Mouse (Mus musculus): ENCODE data around the gene Lmna.

Gene Lmna

GRCm38 (mm10) chr3:88500087-88500486 lies 9.7 kb downstream of the Lmna start:
- DNase-seq, result no peak

DNA sequence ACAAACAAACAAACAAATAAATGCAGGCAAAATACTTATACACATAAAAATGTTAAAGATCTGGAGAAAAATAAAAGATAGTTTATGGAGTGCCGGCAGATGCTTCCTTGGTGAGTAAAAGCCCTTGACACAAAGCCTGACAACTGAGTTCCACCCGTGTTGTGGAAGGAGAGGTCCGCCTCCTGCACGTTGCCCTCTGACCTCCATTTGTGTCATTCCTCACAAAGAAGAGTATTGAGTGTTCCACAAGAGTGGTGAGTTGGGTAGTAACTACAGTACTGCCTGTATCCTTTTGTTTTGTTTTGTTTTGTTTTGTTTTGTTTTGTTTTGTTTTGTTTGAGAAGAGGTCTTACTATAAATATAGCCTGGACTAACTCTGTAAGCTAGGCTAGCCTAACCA lies 10.2 kb downstream of the Lmna start:
- no peak for DNase-seq

DNA sequence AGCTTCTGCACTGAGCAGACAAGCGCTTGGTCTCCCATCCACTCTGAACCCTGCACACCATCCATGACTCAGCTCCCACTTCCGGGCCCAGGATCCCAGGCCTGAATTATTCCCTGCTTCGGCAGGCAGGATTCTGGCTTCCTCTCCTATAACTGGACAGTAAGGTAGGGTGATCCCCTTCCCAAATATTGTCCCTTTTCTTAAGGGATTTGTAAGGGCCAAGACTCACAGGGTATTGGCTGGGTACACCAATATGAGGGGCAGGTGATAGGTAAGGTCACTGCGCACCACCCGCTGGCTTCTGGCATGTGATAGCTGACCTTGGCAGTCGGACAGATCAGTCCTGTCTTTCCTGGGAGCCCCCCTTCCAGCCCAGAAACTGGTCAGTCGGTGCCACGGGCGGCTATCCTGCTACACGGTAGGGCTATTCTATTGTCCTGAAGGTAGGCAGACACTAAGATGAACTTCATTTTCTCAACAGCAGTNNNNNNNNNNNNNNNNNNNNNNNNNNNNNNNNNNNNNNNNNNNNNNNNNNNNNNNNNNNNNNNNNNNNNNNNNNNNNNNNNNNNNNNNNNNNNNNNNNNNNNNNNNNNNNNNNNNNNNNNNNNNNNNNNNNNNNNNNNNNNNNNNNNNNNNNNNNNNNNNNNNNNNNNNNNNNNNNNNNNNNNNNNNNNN lies 13.9 kb downstream of the Lmna start:
- peak in 1 of 2 experiments; percentile 38 for DNase-seq

GRCm38 (mm10) chr3:88494836-88495628 lies 14.7 kb downstream of the Lmna start:
- DNase-seq, result no peak

DNA sequence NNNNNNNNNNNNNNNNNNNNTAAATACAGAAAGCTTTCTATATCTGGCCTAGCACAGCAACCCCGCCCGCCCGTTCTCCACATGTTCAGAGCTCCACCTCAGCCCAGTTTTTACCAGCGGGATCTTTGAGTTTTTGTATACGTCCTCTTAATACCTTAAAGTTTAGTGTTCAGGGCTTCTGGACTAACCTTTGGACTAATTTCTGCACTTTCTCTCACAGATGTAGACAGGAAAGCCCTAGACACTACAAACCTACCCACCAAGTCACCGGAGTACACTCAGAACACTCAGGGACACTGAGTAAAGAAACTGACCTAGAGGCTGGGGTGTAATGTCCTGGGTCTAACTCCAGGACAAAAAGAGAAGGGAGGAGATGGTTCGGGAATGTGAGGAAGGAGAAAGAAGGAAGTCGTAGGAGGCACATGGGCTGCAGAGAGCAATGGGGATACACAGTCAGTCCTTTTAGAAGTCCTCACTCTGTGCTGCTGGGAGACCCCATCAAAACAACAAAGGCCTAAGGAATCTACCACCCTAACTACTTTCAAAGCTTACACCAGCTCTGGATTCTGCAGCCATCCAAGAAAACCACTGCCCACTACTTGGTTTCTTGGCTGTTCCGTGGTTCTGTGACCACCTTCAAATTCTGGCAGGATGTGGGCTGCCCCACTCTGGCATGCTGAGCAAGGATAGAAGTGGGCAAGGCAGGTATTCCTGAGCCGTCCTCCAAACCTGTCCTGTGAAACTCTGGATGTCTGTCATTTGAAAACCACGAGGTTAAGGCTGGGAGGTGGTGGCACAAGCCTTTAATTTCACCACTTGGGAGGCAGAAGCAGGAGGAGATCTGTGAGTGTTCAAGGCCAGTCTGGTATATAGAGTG lies 15.8 kb downstream of the Lmna start:
- no peak for DNase-seq

DNA sequence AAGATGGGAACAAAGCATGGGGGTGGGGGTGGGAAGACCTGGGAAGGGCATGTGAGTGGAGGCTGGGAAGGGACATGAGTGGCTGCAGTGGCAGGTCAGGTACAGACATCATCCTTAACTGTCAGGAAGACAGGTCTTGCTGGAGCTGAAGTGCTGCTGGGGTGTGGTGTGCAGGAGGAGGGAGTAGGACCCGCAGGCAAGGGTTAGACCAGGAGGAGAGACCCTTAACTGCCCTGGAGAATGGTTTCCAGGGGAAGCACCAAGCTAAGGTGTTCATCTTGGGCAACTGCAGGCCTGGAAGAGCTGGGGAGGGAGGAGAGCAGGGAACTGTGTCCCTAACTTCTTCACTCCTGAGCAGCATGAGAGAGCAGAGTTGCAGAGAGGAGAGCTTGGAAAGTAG lies 22.4 kb downstream of the Lmna start:
- no peak for DNase-seq

DNA sequence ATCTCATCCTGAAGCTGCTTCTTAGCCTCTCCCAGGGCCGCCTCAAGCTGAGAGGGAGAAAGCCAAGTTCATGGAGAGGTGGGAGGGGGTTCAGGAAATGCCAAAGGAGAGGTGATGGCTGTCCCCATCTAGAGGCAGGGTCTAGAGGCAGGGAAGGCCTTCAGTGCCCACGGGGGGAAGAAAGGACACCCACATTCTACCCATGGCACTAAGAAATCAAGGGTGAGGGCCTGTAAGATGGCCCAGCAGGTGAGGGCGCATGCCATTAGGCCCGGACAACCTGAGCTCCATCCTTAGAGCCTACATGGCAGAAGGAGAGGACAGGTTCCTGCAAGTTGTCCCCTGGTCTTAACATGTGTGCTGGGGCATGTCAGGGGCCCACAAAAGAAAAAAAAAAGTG lies 22.9 kb downstream of the Lmna start:
- DNase-seq, result no peak

- DNase-seq, result no peak
Observed at GRCm38 (mm10) chr3:88486043-88486442, 23.7 kb downstream of the Lmna start.

DNA sequence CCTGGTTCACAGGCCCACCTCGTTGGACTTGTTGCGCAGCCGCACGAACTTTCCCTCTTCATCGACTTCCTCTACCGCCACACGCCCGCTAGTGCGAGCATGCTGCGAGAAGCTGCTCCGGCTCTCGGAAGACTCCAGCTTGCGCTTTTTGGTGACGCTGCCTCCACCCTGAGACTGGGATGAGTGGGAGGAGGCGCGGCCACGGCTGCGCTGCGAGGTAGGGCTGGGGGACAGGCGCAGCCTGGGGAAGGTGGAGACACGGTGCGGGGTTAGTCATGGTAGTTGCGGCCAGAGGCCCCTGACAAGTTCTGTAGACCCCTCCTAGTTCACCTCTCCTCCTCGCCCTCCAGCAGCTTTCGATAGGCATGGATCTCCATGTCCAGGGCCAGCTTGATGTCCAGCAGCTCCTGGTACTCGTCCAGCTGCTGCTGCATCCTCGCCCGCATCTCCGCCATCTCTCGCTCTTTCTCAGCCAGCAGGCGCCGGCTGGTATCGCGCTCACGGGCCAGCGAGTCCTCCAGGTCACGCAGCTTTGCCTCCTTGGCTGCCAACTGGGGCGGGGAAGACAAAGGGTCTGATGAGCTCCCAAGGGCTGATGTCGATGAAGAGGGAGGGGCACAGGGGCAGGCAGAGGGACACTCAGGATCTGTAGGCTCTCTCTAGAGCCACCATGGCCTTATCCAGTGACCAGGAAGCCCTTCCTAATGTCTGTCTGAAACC lies 25.0 kb downstream of the Lmna start:
- no peak for DNase-seq

- peak; percentile 81 to 83 for DNase-seq
Observed at GRCm38 (mm10) chr3:88483621-88484020, 26.1 kb downstream of the Lmna start.

DNA sequence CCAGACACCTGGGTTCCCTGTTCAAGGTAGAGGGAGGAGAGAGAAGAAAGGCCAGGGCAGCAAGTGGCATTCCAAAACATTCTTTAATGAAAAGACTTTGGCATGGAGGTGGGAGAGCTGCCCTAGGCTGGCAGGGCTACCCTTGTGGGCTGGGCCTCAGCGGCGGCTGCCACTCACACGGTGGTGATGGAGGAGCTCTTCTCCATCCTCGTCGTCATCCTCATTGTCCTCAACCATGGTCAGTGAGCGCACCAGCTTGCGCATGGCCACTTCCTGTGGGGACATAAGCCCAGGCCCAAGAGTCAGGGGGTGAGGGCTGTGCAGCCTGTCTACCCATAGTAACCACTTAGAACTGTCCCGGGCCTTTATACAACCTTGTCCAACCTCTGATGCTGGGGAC lies 26.6 kb downstream of the Lmna start:
- no peak for DNase-seq

- DNase-seq, result no peak
Observed at GRCm38 (mm10) chr3:88482336-88482735, 27.4 kb downstream of the Lmna start.

DNA sequence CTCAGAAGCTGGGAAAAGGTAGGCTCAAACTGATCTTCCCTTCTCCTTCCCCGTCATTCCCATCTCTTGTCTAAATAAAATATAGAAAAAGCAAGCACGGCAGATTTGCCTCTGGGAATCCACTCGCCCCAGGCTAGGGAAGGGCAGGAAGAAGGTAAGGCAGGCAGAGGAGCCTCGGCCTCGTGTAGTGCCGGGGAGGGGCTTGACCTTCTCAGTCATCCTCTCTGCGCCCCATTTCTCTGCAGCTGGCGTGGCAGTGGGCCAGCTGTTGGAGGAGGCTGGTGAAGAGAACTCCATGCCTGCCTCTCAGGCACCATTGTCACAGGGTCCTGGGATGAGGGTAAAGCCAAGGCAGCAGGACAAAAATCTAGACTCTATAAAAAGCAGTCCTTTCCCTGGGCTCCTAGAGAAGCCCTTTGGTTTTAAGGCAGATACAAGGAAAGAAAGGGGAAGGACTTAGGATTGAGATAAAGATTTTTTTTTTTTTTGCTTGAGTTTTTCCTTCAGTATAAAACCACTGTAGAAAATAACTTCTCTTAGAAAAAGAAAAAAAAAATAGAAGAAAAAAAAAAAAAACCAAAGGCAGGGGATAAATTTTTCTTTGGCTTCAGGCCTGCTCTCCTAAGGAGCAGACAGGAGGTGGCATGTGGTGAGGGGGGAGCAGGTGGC lies 28.2 kb downstream of the Lmna start:
- DNase-seq, result no peak

- no peak for DNase-seq
Observed at GRCm38 (mm10) chr3:88480679-88481078, 29.1 kb downstream of the Lmna start.

- no peak for DNase-seq
Observed at GRCm38 (mm10) chr3:88479828-88480227, 29.9 kb downstream of the Lmna start.

DNA sequence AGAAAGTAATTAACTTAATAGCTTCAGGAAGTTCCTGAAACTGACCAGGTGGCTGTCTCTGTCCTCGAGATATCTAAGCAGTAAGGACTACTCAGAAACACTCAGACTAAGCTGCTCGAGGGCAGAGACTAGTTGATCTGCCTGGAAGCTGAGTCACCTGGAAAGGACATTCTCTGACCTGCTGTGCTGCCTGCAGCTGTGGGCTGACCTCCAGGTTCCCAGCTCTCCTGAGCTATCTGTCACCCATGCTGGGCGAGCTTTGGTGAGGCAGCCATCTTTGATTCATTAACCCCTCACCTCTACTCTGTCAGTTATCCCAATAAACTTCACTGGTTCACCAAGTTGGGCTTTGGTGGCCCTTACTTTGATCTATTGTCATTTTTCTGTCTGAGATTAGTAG lies 30.6 kb downstream of the Lmna start:
- no peak for DNase-seq

- peak; percentile 87 to 90 for DNase-seq
Observed at GRCm38 (mm10) chr3:88477735-88478134, 32.0 kb downstream of the Lmna start.

DNA sequence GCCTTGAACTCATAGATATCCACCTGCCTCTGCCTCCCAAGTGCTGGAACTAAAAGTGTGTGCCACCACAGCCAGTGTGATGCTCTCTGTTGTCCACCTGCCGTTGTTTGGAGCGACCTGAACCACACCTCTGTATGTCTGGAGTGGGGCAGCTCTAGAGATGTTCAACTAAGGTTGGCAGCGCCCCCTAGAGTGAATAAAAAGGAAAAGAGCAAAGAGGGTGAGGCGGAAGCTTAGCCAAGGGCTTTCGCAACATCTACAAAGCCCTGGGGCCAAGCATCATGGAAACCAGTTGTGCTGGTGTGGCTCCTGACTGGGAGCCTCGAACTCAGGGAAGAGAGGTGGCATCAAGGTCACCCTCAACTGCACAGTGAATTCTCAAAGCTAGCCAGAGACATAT lies 33.4 kb downstream of the Lmna start:
- no peak for DNase-seq

- DNase-seq, result no peak
Observed at GRCm38 (mm10) chr3:88473571-88473970, 36.2 kb downstream of the Lmna start.

DNA sequence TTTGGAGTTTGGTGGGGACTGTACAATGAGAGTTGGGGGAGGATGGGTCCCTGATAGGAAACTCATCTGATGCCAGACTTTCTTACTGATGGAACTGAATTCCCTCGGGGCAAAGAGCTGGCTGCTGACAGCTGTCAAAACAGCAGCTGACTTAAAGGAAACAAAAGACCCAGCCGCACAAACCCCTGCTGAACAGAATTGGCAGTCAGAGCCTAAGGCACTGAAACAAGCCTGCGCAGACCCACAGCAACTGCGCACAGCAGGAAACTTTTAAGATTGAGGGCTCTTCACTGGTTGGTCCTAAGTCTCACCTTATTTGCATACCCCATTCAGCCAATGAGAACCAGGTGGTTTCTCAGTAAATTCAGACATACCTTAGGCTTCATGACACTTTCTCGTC lies 36.7 kb downstream of the Lmna start:
- DNase-seq, result no peak

DNA sequence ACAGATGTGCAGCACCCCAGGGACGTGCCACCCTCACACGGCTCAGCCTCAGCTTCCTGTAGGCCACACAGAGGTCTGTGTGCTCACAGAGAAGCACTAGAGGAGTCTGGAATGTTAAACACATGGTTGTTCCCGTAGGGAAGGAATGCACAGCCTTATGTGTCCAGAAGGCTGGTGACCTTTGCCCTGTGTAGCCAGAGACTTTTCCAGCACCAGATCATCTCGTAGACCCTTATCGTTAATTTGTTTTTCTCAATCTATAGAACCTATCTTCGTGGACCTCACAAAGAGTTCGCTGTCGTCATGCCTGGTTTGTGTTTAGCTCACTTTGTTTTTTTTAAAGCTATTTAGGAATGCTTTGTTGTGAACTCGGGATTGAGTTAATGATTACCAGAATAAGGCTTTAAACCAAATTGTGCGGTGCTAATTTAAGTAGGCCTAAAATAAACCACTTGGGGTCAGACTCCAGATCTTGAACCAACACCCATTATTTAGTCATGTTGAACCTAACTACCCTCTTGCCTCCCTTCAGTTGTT lies 38.7 kb downstream of the Lmna start:
- no peak for DNase-seq

GRCm38 (mm10) chr3:88469466-88469865 lies 40.3 kb downstream of the Lmna start:
- DNase-seq, result no peak
